9 mouse cellular contexts compared by ENCODE assay signal in genomic region chr8:120697154-120697978, GRCm38 (mm10). TPM values are rescaled to one million over a fixed set of nuclear protein-coding genes. Genes with fewer than 3 reads are reported as not detected.
DNase-seq lines count a peak whose midpoint lies in the region; ATAC-seq lines count a peak whose summit lies in the region.
"Had no signal": no experiment of that assay in that cellular context is flagged by ENCODE, and none has a peak within 500 bp of the region (broad histone marks: within the 10 kb centered on the region; RNA-seq: fewer than 3 reads in every experiment).

No protein-coding gene starts in this region.

- no peak overlapping the region for H3K9ac ChIP-seq in liver, embryonic 11.5 days (ENCODE audit: low read depth, low read length)
- no peak overlapping the region for H3K9ac ChIP-seq in lung, embryonic 15.5 days
- H3K9ac ChIP-seq: liver, embryonic 15.5 days had no signal

- no peaks in the 10 kb centered on the region for H3K27me3 ChIP-seq in liver, embryonic 11.5 days (replicated peaks; ENCODE audit: control insufficient read depth, insufficient read depth, low read length)
- 0 out of 2 replicates have a peak, but pooled peaks cover 6% of the 10 kb centered on the region for H3K27me3 ChIP-seq in lung, embryonic 15.5 days
- H3K27me3 ChIP-seq: liver, embryonic 15.5 days had no signal

- peaks cover 25% of the 10 kb centered on the region for H3K4me1 ChIP-seq in liver, embryonic 11.5 days (replicated peaks; ENCODE audit: control insufficient read depth, insufficient read depth, low read length)
- H3K4me1 ChIP-seq in lung, embryonic 15.5 days: peaks cover 62% of the 10 kb centered on the region

- no peak overlapping the region for H3K4me3 ChIP-seq in liver, embryonic 11.5 days (ENCODE audit: low read depth, low read length)
- no peak overlapping the region for H3K4me3 ChIP-seq in lung, embryonic 15.5 days
- H3K4me3 ChIP-seq: liver, embryonic 15.5 days had no signal

- no peaks in the 10 kb centered on the region for H3K36me3 ChIP-seq in liver, embryonic 11.5 days (ENCODE audit: control insufficient read depth, insufficient read depth, low read length)
- H3K36me3 ChIP-seq in lung, embryonic 15.5 days: no peaks in the 10 kb centered on the region
- H3K36me3 ChIP-seq: liver, embryonic 15.5 days had no signal

- H3K9me3 ChIP-seq in liver, embryonic 11.5 days (ENCODE audit: control insufficient read depth, low read length): no peaks in the 10 kb centered on the region
- H3K9me3 ChIP-seq in lung, embryonic 15.5 days: no peaks in the 10 kb centered on the region
- H3K9me3 ChIP-seq: liver, embryonic 15.5 days had no signal

- H3K27ac ChIP-seq in liver, embryonic 11.5 days (ENCODE audit: low read depth, low read length): no peak overlapping the region
- peak overlapping the region; percentile 85 for H3K27ac ChIP-seq in lung, embryonic 15.5 days
- H3K27ac ChIP-seq: liver, embryonic 15.5 days had no signal

- WGBS in liver, embryonic 11.5 days: 66% methylated on average over 17 of the region's 17 CpGs
- 45% methylated on average over 15 of the region's 17 CpGs for WGBS in lung, embryonic 15.5 days

- no peak overlapping the region for H3K4me2 ChIP-seq in liver, embryonic 11.5 days
- 0 out of 2 replicates have a peak overlapping the region, but pooled peaks have one; percentile 3 for H3K4me2 ChIP-seq in lung, embryonic 15.5 days
- H3K4me2 ChIP-seq: liver, embryonic 15.5 days had no signal

- peak; percentile 87 to 90 for DNase-seq in cerebellum, postnatal 10 days
- DNase-seq in cerebellum, adult 18-20 months: no peak
- DNase-seq in liver: peak; percentile 46
- no peak for DNase-seq in liver, embryonic 11.5 days (ENCODE audit: low spot score)
- DNase-seq in thymus, postnatal 14 days: peak; percentile 81
- DNase-seq in urinary bladder, adult 2 months (ENCODE audit: low spot score): no peak

- ATAC-seq in liver, embryonic 11.5 days (replicated peaks; ENCODE audit: low FRiP score): no peak
- 0 out of 2 replicates have a peak, but pooled peaks have one; percentile 14 for ATAC-seq in erythroblast, adult 5-6 weeks (replicated peaks; ENCODE audit: low FRiP score, poor library complexity, severe bottlenecking)
- ATAC-seq in lung, embryonic 15.5 days (ENCODE audit: borderline replicate concordance, extremely low read depth, low FRiP score, low TSS enrichment): no peak

RNA-seq across cellular contexts. Expression of gene Emc8, which starts 29.0 kb away (rescaled TPM):
- 265 and 295 TPM in 2 replicates for polyA plus RNA-seq in liver, embryonic 11.5 days (2014; fragmentation: Nextera tagmentation; extraction: Ambion mirVana)
- total RNA-seq in erythroblast, adult 5-6 weeks (2015; ENCODE audit: low replicate concordance): 10.9 and 16.7 TPM in 2 replicates
- total RNA-seq in erythroblast, adult 5-6 weeks (2017; ENCODE audit: low replicate concordance): 1.8 and 33.7 TPM in 2 replicates
- 264 and 278 TPM in 2 replicates for polyA plus RNA-seq in lung, embryonic 15.5 days (2015; fragmentation: Nextera tagmentation; extraction: Ambion mirVana)
- 49.6 and 57.6 TPM in 2 replicates for polyA plus RNA-seq in urinary bladder, adult 2 months (2012; rRNA removed)

RNA-seq across cellular contexts. Expression of gene Cox4i1, which starts 29.3 kb away (rescaled TPM):
- 1,052 and 1,118 TPM in 2 replicates for polyA plus RNA-seq in liver, embryonic 11.5 days (2014; fragmentation: Nextera tagmentation; extraction: Ambion mirVana)
- total RNA-seq in erythroblast, adult 5-6 weeks (2015; ENCODE audit: low replicate concordance): 237 and 289 TPM in 2 replicates
- 101 and 131 TPM in 2 replicates for total RNA-seq in erythroblast, adult 5-6 weeks (2017; ENCODE audit: low replicate concordance)
- polyA plus RNA-seq in lung, embryonic 15.5 days (2015; fragmentation: Nextera tagmentation; extraction: Ambion mirVana): 1,022 and 1,082 TPM in 2 replicates
- polyA plus RNA-seq in urinary bladder, adult 2 months (2012; rRNA removed): 1,248 and 1,469 TPM in 2 replicates

RNA-seq across cellular contexts. Expression of gene Gm27021, which starts 29.5 kb away (rescaled TPM):
- 0.69 and 2.4 TPM in 2 replicates for polyA plus RNA-seq in liver, embryonic 11.5 days (2014; fragmentation: Nextera tagmentation; extraction: Ambion mirVana)
- not detected in 2 replicates for total RNA-seq in erythroblast, adult 5-6 weeks (2015; ENCODE audit: low replicate concordance)
- total RNA-seq in erythroblast, adult 5-6 weeks (2017; ENCODE audit: low replicate concordance): not detected in 2 replicates
- 2.3 TPM in 2 replicates for polyA plus RNA-seq in lung, embryonic 15.5 days (2015; fragmentation: Nextera tagmentation; extraction: Ambion mirVana)
- polyA plus RNA-seq in urinary bladder, adult 2 months (2012; rRNA removed): 0.12 and 0.23 TPM in 2 replicates

RNA-seq across cellular contexts. Expression of gene Irf8, which starts 38.8 kb away (rescaled TPM):
- 10.5 and 12.3 TPM in 2 replicates for polyA plus RNA-seq in liver, embryonic 11.5 days (2014; fragmentation: Nextera tagmentation; extraction: Ambion mirVana)
- 14.6 and 17.5 TPM in 2 replicates for total RNA-seq in erythroblast, adult 5-6 weeks (2015; ENCODE audit: low replicate concordance)
- 21.6 and 24.6 TPM in 2 replicates for total RNA-seq in erythroblast, adult 5-6 weeks (2017; ENCODE audit: low replicate concordance)
- polyA plus RNA-seq in lung, embryonic 15.5 days (2015; fragmentation: Nextera tagmentation; extraction: Ambion mirVana): 16.4 and 18.1 TPM in 2 replicates
- 12.4 and 18.2 TPM in 2 replicates for polyA plus RNA-seq in urinary bladder, adult 2 months (2012; rRNA removed)

RNA-seq across cellular contexts. Expression of gene 1190005I06Rik, which starts 49.9 kb away (rescaled TPM):
- polyA plus RNA-seq in liver, embryonic 11.5 days (2014; fragmentation: Nextera tagmentation; extraction: Ambion mirVana): 1.6 and 4.1 TPM in 2 replicates
- total RNA-seq in erythroblast, adult 5-6 weeks (2015; ENCODE audit: low replicate concordance): 2.3 TPM in 1 of 2 replicates, not detected in the other
- 5.0 TPM in 1 of 2 replicates, not detected in the other for total RNA-seq in erythroblast, adult 5-6 weeks (2017; ENCODE audit: low replicate concordance)
- polyA plus RNA-seq in lung, embryonic 15.5 days (2015; fragmentation: Nextera tagmentation; extraction: Ambion mirVana): 5.1 and 5.8 TPM in 2 replicates
- polyA plus RNA-seq in urinary bladder, adult 2 months (2012; rRNA removed): 8.9 and 10.3 TPM in 2 replicates

Comparison
In these comparisons a context has a peak if more than half of its experiments do, and no peak if none do; other contexts are left out.
1. DNase-seq: peak in cerebellum, postnatal 10 days (2 of 2), liver (single experiment) and thymus, postnatal 14 days (single experiment); none in cerebellum, adult 18-20 months (0 of 2), liver, embryonic 11.5 days (single experiment) and urinary bladder, adult 2 months (single experiment).